Mouse (Mus musculus) liver, adult 2 months (tissue): ENCODE data around the gene Cela3a. TPM values are rescaled to one million over a fixed set of nuclear protein-coding genes. Genes with fewer than 3 reads are reported as not detected.

Experiments used
- DNase-seq: peaks from one replicate; pipeline ENCODE4 v3.0.0-alpha.2; 2011; ENCODE audit warnings: low read depth, low spot score; ENCODE audit errors: extremely low read depth
- H3K27ac ChIP-seq: fragments of 200-500 bp; replicated peaks from 2 replicates; pipeline ENCODE4 v1.5.1; 2012; ENCODE audit warnings: low read depth, mild to moderate bottlenecking, control low read depth, inconsistent platforms, low read length; ENCODE audit not compliant: insufficient read depth
- H3K27me3 ChIP-seq: fragments of 200-500 bp; 2 replicates; pipeline ENCODE4 v1.6.1; 2012; ENCODE audit warnings: mild to moderate bottlenecking, moderate library complexity, low read length, inconsistent platforms; ENCODE audit not compliant: control insufficient read depth, insufficient read depth
- H3K36me3 ChIP-seq: fragments of 200-500 bp; 2 replicates; pipeline ENCODE4 v1.6.1; 2012; ENCODE audit warnings: low read length, inconsistent platforms; ENCODE audit not compliant: control insufficient read depth, insufficient read depth
- H3K4me1 ChIP-seq: fragments of 200-500 bp; 2 replicates; pipeline ENCODE4 v1.6.1; 2011; ENCODE audit warnings: low read length; ENCODE audit not compliant: control insufficient read depth, insufficient read depth
- H3K4me3 ChIP-seq: fragments of 200-500 bp; 2 replicates; pipeline ENCODE4 v1.5.1; 2011; ENCODE audit warnings: low read depth, mild to moderate bottlenecking, control low read depth, low read length, moderate library complexity; ENCODE audit not compliant: insufficient read depth
- H3K79me2 ChIP-seq: fragments of 200-500 bp; 2 replicates; pipeline ENCODE4 v1.6.1; 2012; ENCODE audit warnings: inconsistent platforms, mild to moderate bottlenecking, low read length, moderate library complexity; ENCODE audit not compliant: control insufficient read depth, insufficient read depth
- H3K9ac ChIP-seq: fragments of 200-500 bp; 2 replicates; pipeline ENCODE4 v1.6.1; 2012; ENCODE audit warnings: low read depth, mild to moderate bottlenecking, control low read depth, inconsistent platforms, low read length
- CTCF ChIP-seq: fragments of 200-500 bp; IDR thresholded peaks from 2 replicates; pipeline ENCODE4 v1.5.1; 2011; ENCODE audit warnings: low read depth, low read length, control low read depth
- POLR2A ChIP-seq: fragments of 200-500 bp; IDR thresholded peaks from 2 replicates; pipeline ENCODE4 v1.6.1; 2011; ENCODE audit warnings: low read length, control low read depth; ENCODE audit not compliant: insufficient read depth; ENCODE audit errors: extremely low read depth
- WGBS: fragments of 180-500 bp; shearing (Covaris S2); methylation state at CpG from one replicate; pipeline ENCODE4 v1.1.7; 2018; 5-methylcytosine and 5-hydroxymethylcytosine counted together
- polyA plus RNA-seq: library from polyadenylated mRNA; depleted of rRNA; stranded (reverse); fragments of >200 nt; gene quantifications from 2 replicates; pipeline ENCODE4 v1.2.3, GENCODE M21; 2012
- total RNA-seq: library from RNA; depleted of rRNA; stranded (reverse); fragments of >200 nt; gene quantifications from 2 replicates; pipeline ENCODE4 v1.2.3, GENCODE M21; 2014

Cela3a gene
- total and polyA plus RNA-seq, 2 experiments: not detected

- Histone ChIP-seq H3K4me3 (no peak overlapping the region), H3K27ac (peak overlapping the region; percentile 56), H3K27me3 (no peaks in the 10 kb centered on the region), H3K4me1 (peaks cover 4% of the 10 kb centered on the region; the same call in 1 of the 2 replicates), H3K9ac (no peak overlapping the region; the same call in 1 of the 2 replicates), H3K79me2 (no peaks in the 10 kb centered on the region), H3K36me3 (no peaks in the 10 kb centered on the region)
- no peak for DNase-seq
- WGBS: 41% methylated on average over 1 of the region's 1 CpGs
- TF ChIP-seq CTCF (no peak), POLR2A (no peak)
Observed at GRCm38 (mm10) chr4:137368198-137368597, 41.4 kb downstream of the Cela3a start.

- no peak for TF ChIP-seq POLR2A
- no peak for TF ChIP-seq CTCF
- Histone ChIP-seq H3K4me3 (no peak overlapping the region), H3K27ac (peak overlapping the region; percentile 56), H3K4me1 (peaks cover 4% of the 10 kb centered on the region; the same call in 1 of the 2 replicates), H3K36me3 (no peaks in the 10 kb centered on the region), H3K9ac (no peak overlapping the region), H3K79me2 (no peaks in the 10 kb centered on the region), H3K27me3 (no peaks in the 10 kb centered on the region)
- 46% methylated on average over 5 of the region's 5 CpGs for WGBS
- DNase-seq: peak; percentile 50
Observed at GRCm38 (mm10) chr4:137367275-137368088, 42.1 kb downstream of the Cela3a start.

GRCm38 (mm10) chr4:137366097-137366496 is 43.5 kb downstream of the Cela3a start:
- no peak overlapping the region for H3K27ac ChIP-seq

GRCm38 (mm10) chr4:137365356-137366062 is 44.1 kb downstream of the Cela3a start:
- peaks cover 3% of the 10 kb centered on the region; the same call in 1 of the 2 replicates for H3K4me1 ChIP-seq
- H3K9ac ChIP-seq: no peak overlapping the region
- no peaks in the 10 kb centered on the region for H3K36me3 ChIP-seq
- no peaks in the 10 kb centered on the region for H3K27me3 ChIP-seq
- no peaks in the 10 kb centered on the region for H3K79me2 ChIP-seq
- no peak overlapping the region for H3K27ac ChIP-seq
- 90% methylated on average over 19 of the region's 19 CpGs for WGBS
- no peak for DNase-seq
- TF ChIP-seq POLR2A: no peak
- no peak for TF ChIP-seq CTCF
- no peak overlapping the region for H3K4me3 ChIP-seq

More at GRCm38 (mm10) chr4:137366097-137366496, 43.5 kb downstream of the Cela3a start:
- TF ChIP-seq POLR2A (no peak), CTCF (no peak)
- WGBS: 88% methylated on average over 4 of the region's 4 CpGs
- Histone ChIP-seq H3K4me1 (peaks cover 4% of the 10 kb centered on the region; the same call in 1 of the 2 replicates), H3K27me3 (no peaks in the 10 kb centered on the region), H3K36me3 (no peaks in the 10 kb centered on the region), H3K9ac (no peak overlapping the region), H3K79me2 (no peaks in the 10 kb centered on the region), H3K4me3 (no peak overlapping the region)
- DNase-seq: no peak

- WGBS: 92% methylated on average over 6 of the region's 6 CpGs
- Histone ChIP-seq H3K27ac (no peak overlapping the region), H3K4me3 (no peak overlapping the region), H3K27me3 (no peaks in the 10 kb centered on the region), H3K36me3 (no peaks in the 10 kb centered on the region), H3K79me2 (no peaks in the 10 kb centered on the region), H3K9ac (no peak overlapping the region), H3K4me1 (no peaks in the 10 kb centered on the region; the same call in 1 of the 2 replicates)
- TF ChIP-seq CTCF: no peak
- TF ChIP-seq POLR2A: no peak
- no peak for DNase-seq
Observed at GRCm38 (mm10) chr4:137364826-137365225, 44.8 kb downstream of the Cela3a start.
